Mouse (Mus musculus) forebrain, embryonic 10.5 days (tissue): ENCODE measurements around the gene Ccnd3. TPM values are rescaled to one million over a fixed set of nuclear protein-coding genes. Genes with fewer than 3 reads are reported as not detected.
"Not testable (repeated sequence)": the region's sequence is repeated elsewhere in the genome, so short reads cannot be mapped to it uniquely, and the experiment has no call there.

ENCODE experiments used
- DNase-seq: peaks from one replicate; pipeline ENCODE4 v3.0.0-alpha.2; 2017; ENCODE audit warnings: low spot score; ENCODE audit errors: extremely low spot score
- H3K27ac ChIP-seq: fragments of 300-500 bp; sonication (generic); 2 replicates; pipeline ENCODE4 v1.5.1; 2016; ENCODE audit warnings: mild to moderate bottlenecking
- H3K27me3 ChIP-seq: fragments of 300-500 bp; sonication (generic); 2 replicates; pipeline ENCODE4 v1.6.1; 2016; ENCODE audit warnings: mild to moderate bottlenecking; ENCODE audit not compliant: poor library complexity, severe bottlenecking
- H3K36me3 ChIP-seq: fragments of 300-500 bp; sonication (generic); replicated peaks from 2 replicates; pipeline ENCODE4 v1.6.1; 2016; ENCODE audit warnings: mild to moderate bottlenecking, moderate library complexity
- H3K4me1 ChIP-seq: fragments of 300-500 bp; sonication (generic); 2 replicates; pipeline ENCODE4 v1.6.1; 2016
- H3K4me3 ChIP-seq: fragments of 300-500 bp; sonication (generic); 2 replicates; pipeline ENCODE4 v1.5.1; 2016; ENCODE audit warnings: mild to moderate bottlenecking, moderate library complexity
- H3K9me3 ChIP-seq: fragments of 300-500 bp; sonication (generic); 2 replicates; pipeline ENCODE4 v1.6.1; 2016; ENCODE audit warnings: mild to moderate bottlenecking, moderate library complexity
- WGBS: fragments of 180-500 bp; shearing (Covaris S2); methylation state at CpG from one replicate; pipeline ENCODE4 v1.1.7; 2016; 5-methylcytosine and 5-hydroxymethylcytosine counted together
- polyA plus RNA-seq: library from polyadenylated mRNA; unstranded; fragments of >200 nt; fragmentation: Nextera tagmentation; extraction: Ambion mirVana; gene quantifications from 2 replicates; pipeline ENCODE4 v1.2.1, GENCODE M21; 2016

The Ccnd3 gene
- polyA plus RNA-seq, 1 experiment from 2014 or later: 296 TPM

- H3K4me3 ChIP-seq: peak overlapping the region; percentile 80
- no peak for DNase-seq
Observed at GRCm38 (mm10) chr17:47596162-47596838, 91.4 kb downstream of the Ccnd3 start.

GRCm38 (mm10) chr17:47596839-47597164, 92.0 kb downstream of the Ccnd3 start:
- 67% methylated on average over 5 of the region's 5 CpGs for WGBS
- DNase-seq: no peak
- Histone ChIP-seq H3K36me3 (peaks cover 57% of the 10 kb centered on the region), H3K9me3 (no peaks in the 10 kb centered on the region), H3K27ac (peak overlapping the region; percentile 90), H3K27me3 (no peaks in the 10 kb centered on the region), H3K4me3 (peak overlapping the region; percentile 80), H3K4me1 (peaks cover 61% of the 10 kb centered on the region)

More at GRCm38 (mm10) chr17:47596162-47596838, 91.4 kb downstream of the Ccnd3 start:
- no peaks in the 10 kb centered on the region for H3K27me3 ChIP-seq
- WGBS: 19% methylated on average over 6 of the region's 6 CpGs
- no peaks in the 10 kb centered on the region for H3K9me3 ChIP-seq
- H3K4me1 ChIP-seq: peaks cover 61% of the 10 kb centered on the region
- peak overlapping the region; percentile 90 for H3K27ac ChIP-seq
- peaks cover 52% of the 10 kb centered on the region for H3K36me3 ChIP-seq

GRCm38 (mm10) chr17:47597261-47597660, 92.4 kb downstream of the Ccnd3 start:
- peak overlapping the region; percentile 80 for H3K4me3 ChIP-seq

GRCm38 (mm10) chr17:47597838-47598579, 93.2 kb downstream of the Ccnd3 start:
- peaks cover 69% of the 10 kb centered on the region for H3K36me3 ChIP-seq
- no peaks in the 10 kb centered on the region for H3K27me3 ChIP-seq
- DNase-seq: peak; percentile 52
- H3K4me3 ChIP-seq: peak overlapping the region; percentile 80; the same call in 1 of the 2 replicates
- 32% methylated on average over 10 of the region's 10 CpGs for WGBS
- H3K4me1 ChIP-seq: peaks cover 54% of the 10 kb centered on the region
- H3K27ac ChIP-seq: peak overlapping the region; percentile 90
- no peaks in the 10 kb centered on the region for H3K9me3 ChIP-seq

More at GRCm38 (mm10) chr17:47597261-47597660, 92.4 kb downstream of the Ccnd3 start:
- Histone ChIP-seq H3K27me3 (no peaks in the 10 kb centered on the region), H3K4me1 (peaks cover 61% of the 10 kb centered on the region), H3K9me3 (no peaks in the 10 kb centered on the region), H3K36me3 (peaks cover 62% of the 10 kb centered on the region), H3K27ac (peak overlapping the region; percentile 90)
- no peak for DNase-seq
- WGBS: 65% methylated on average over 13 of the region's 13 CpGs

GRCm38 (mm10) chr17:47598580-47599304, 93.9 kb downstream of the Ccnd3 start:
- DNase-seq, H3K9me3 ChIP-seq, H3K27me3 ChIP-seq: not testable (repeated sequence)
- Histone ChIP-seq H3K36me3 (peaks cover 74% of the 10 kb centered on the region), H3K4me1 (peaks cover 47% of the 10 kb centered on the region), H3K27ac (peak overlapping the region; percentile 90), H3K4me3 (peak overlapping the region; percentile 1; the same call in 1 of the 2 replicates)
- WGBS: 86% methylated on average over 10 of the region's 10 CpGs

- no peak for DNase-seq
Observed at GRCm38 (mm10) chr17:47599511-47600297, 94.9 kb downstream of the Ccnd3 start.

GRCm38 (mm10) chr17:47600601-47601388, 95.9 kb downstream of the Ccnd3 start:
- WGBS: 92% methylated on average over 13 of the region's 13 CpGs
- DNase-seq: no peak
- Histone ChIP-seq H3K4me3 (no peak overlapping the region), H3K4me1 (peaks cover 29% of the 10 kb centered on the region), H3K9me3 (no peaks in the 10 kb centered on the region), H3K36me3 (peaks cover 94% of the 10 kb centered on the region), H3K27ac (no peak overlapping the region), H3K27me3 (no peaks in the 10 kb centered on the region)

More at GRCm38 (mm10) chr17:47599511-47600297, 94.9 kb downstream of the Ccnd3 start:
- Histone ChIP-seq H3K9me3 (no peaks in the 10 kb centered on the region), H3K36me3 (peaks cover 83% of the 10 kb centered on the region), H3K4me1 (peaks cover 40% of the 10 kb centered on the region), H3K4me3 (no peak overlapping the region), H3K27me3 (no peaks in the 10 kb centered on the region), H3K27ac (no peak overlapping the region)
- 85% methylated on average over 11 of the region's 11 CpGs for WGBS

- no peak for DNase-seq
- Histone ChIP-seq H3K4me1 (peaks cover 23% of the 10 kb centered on the region), H3K9me3 (no peaks in the 10 kb centered on the region), H3K36me3 (peaks cover 97% of the 10 kb centered on the region), H3K27me3 (no peaks in the 10 kb centered on the region), H3K4me3 (no peak overlapping the region), H3K27ac (no peak overlapping the region)
- WGBS: 96% methylated on average over 10 of the region's 10 CpGs
Observed at GRCm38 (mm10) chr17:47601389-47601755, 96.5 kb downstream of the Ccnd3 start.

- no peaks in the 10 kb centered on the region for H3K9me3 ChIP-seq
- peaks cover 97% of the 10 kb centered on the region for H3K36me3 ChIP-seq
- H3K27me3 ChIP-seq: no peaks in the 10 kb centered on the region
- H3K4me3 ChIP-seq: no peak overlapping the region
- H3K27ac ChIP-seq: no peak overlapping the region
- WGBS: 92% methylated on average over 11 of the region's 11 CpGs
- H3K4me1 ChIP-seq: peaks cover 14% of the 10 kb centered on the region
- DNase-seq: no peak
Observed at GRCm38 (mm10) chr17:47602289-47602688, 97.4 kb downstream of the Ccnd3 start.

GRCm38 (mm10) chr17:47606220-47606619, 101.4 kb downstream of the Ccnd3 start:
- no peak overlapping the region for H3K27ac ChIP-seq
- peaks cover 80% of the 10 kb centered on the region for H3K36me3 ChIP-seq
- peaks cover 17% of the 10 kb centered on the region for H3K4me1 ChIP-seq
- no peaks in the 10 kb centered on the region for H3K9me3 ChIP-seq
- H3K27me3 ChIP-seq: no peaks in the 10 kb centered on the region
- WGBS: 76% methylated on average over 5 of the region's 5 CpGs
- H3K4me3 ChIP-seq: no peak overlapping the region
- DNase-seq: no peak

- DNase-seq: no peak
- Histone ChIP-seq H3K9me3 (no peaks in the 10 kb centered on the region), H3K4me3 (peak overlapping the region; percentile 88; the same call in 1 of the 2 replicates), H3K36me3 (peaks cover 68% of the 10 kb centered on the region), H3K27me3 (no peaks in the 10 kb centered on the region), H3K27ac (no peak overlapping the region), H3K4me1 (peaks cover 28% of the 10 kb centered on the region)
- 96% methylated on average over 4 of the region's 4 CpGs for WGBS
Observed at GRCm38 (mm10) chr17:47609182-47609581, 104.3 kb downstream of the Ccnd3 start.
